Mouse (Mus musculus) hindbrain, embryonic 14.5 days (tissue): ENCODE results near the gene Ttc7b. TPM values are rescaled to one million over a fixed set of nuclear protein-coding genes. Genes with fewer than 3 reads are reported as not detected.

ENCODE experiments used
- ATAC-seq: fragments of 200-750 bp; cut with Nextera tagmentation; 2 replicates; pipeline ENCODE4 v1.8.0; 2017; ENCODE audit warnings: moderate number of reproducible peaks, mild to moderate bottlenecking, moderate TSS enrichment, moderate library complexity; ENCODE audit not compliant: low FRiP score
- DNase-seq: peaks from one replicate; pipeline ENCODE4 v3.0.0-alpha.2; 2015; ENCODE audit warnings: low spot score
- H3K27ac ChIP-seq: fragments of 300-500 bp; sonication (generic); 2 replicates; pipeline ENCODE4 v1.5.1; 2014; ENCODE audit warnings: mild to moderate bottlenecking, moderate library complexity
- H3K27me3 ChIP-seq: fragments of 300-500 bp; sonication (generic); 2 replicates; pipeline ENCODE4 v1.6.1; 2014; ENCODE audit warnings: mild to moderate bottlenecking, low read length, mixed read lengths; ENCODE audit not compliant: control insufficient read depth, insufficient read depth
- H3K36me3 ChIP-seq: fragments of 300-500 bp; sonication (generic); replicated peaks from 2 replicates; pipeline ENCODE4 v1.6.1; 2014; ENCODE audit not compliant: control insufficient read depth, insufficient read depth
- H3K4me1 ChIP-seq: fragments of 300-500 bp; sonication (generic); replicated peaks from 2 replicates; pipeline ENCODE4 v1.6.1; 2014; ENCODE audit warnings: antibody characterized with exemption, low read length, mixed read lengths; ENCODE audit not compliant: control insufficient read depth, insufficient read depth
- H3K4me2 ChIP-seq: fragments of 300-500 bp; sonication (generic); replicated peaks from 2 replicates; pipeline ENCODE4 v1.6.1; 2014; ENCODE audit warnings: mild to moderate bottlenecking, moderate library complexity
- H3K4me3 ChIP-seq: fragments of 300-500 bp; sonication (generic); replicated peaks from 2 replicates; pipeline ENCODE4 v1.5.1; 2014; ENCODE audit warnings: mild to moderate bottlenecking, low read length
- H3K9ac ChIP-seq: fragments of 300-500 bp; sonication (generic); 2 replicates; pipeline ENCODE4 v1.6.1; 2014
- H3K9me3 ChIP-seq: fragments of 300-500 bp; sonication (generic); 2 replicates; pipeline ENCODE4 v1.6.1; 2016; ENCODE audit warnings: low read length; ENCODE audit not compliant: control insufficient read depth
- WGBS: fragments of 180-500 bp; shearing (Covaris S2); extraction: QIAGEN DNeasy Blood & Tissue Kit; methylation state at CpG from one replicate; pipeline ENCODE4 v1.1.7; 2014; 5-methylcytosine and 5-hydroxymethylcytosine counted together
- polyA plus RNA-seq: library from polyadenylated mRNA; unstranded; fragments of >200 nt; fragmentation: Nextera tagmentation; extraction: Ambion mirVana; gene quantifications from 2 replicates; pipeline ENCODE4 v1.2.1, GENCODE M21; 2014

Ttc7b gene
- polyA plus RNA-seq, 1 experiment from 2014 or later: 12.4 TPM

- Histone ChIP-seq H3K9me3 (no peaks in the 10 kb centered on the region), H3K4me1 (no peaks in the 10 kb centered on the region), H3K4me3 (no peak overlapping the region), H3K27me3 (no peaks in the 10 kb centered on the region), H3K27ac (no peak overlapping the region), H3K9ac (no peak overlapping the region), H3K4me2 (no peak overlapping the region), H3K36me3 (peaks cover 7% of the 10 kb centered on the region; the same call in 1 of the 2 replicates)
- no peak for DNase-seq
- 78% methylated on average over 10 of the region's 10 CpGs for WGBS
- no peak for ATAC-seq
These were observed 64.2 kb downstream of the Ttc7b start for GRCm38 (mm10) chr12:100456257-100456975.

DNA sequence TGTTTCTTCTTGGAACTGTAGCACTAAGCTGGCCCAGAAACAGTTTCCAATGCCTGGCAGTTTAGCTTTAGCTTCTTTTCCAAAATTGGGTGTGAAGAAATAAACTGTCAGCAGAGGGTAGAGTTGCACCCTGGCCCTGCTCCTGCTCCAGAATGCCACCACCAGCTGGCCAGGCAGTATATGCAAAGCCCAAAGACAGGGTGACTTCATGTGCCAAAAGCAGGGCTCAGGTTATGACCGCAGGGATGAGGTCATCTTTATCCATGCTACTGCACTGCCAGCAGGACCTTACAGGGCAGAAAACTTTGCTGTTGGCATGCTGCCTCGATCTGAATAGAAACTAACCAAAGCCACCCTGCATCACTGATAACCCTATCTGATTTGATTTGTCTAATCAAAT is 65.2 kb downstream of the Ttc7b start:
- no peak for ATAC-seq
- H3K4me1 ChIP-seq: no peaks in the 10 kb centered on the region
- H3K9me3 ChIP-seq: no peaks in the 10 kb centered on the region
- WGBS: 98% methylated on average over 2 of the region's 2 CpGs
- H3K36me3 ChIP-seq: peaks cover 7% of the 10 kb centered on the region; the same call in 1 of the 2 replicates
- no peaks in the 10 kb centered on the region for H3K27me3 ChIP-seq
- H3K4me3 ChIP-seq: no peak overlapping the region
- no peak for DNase-seq
- H3K4me2 ChIP-seq: no peak overlapping the region
- H3K27ac ChIP-seq: no peak overlapping the region
- H3K9ac ChIP-seq: no peak overlapping the region

GRCm38 (mm10) chr12:100447701-100448277 is 72.8 kb downstream of the Ttc7b start:
- WGBS: 74% methylated on average over 12 of the region's 12 CpGs
- H3K36me3 ChIP-seq: peaks cover 8% of the 10 kb centered on the region; the same call in 1 of the 2 replicates

GRCm38 (mm10) chr12:100447161-100447560 is 73.5 kb downstream of the Ttc7b start:
- no peak overlapping the region for H3K4me3 ChIP-seq
- H3K4me1 ChIP-seq: no peaks in the 10 kb centered on the region
- ATAC-seq (no peak), DNase-seq (no peak)
- no peak overlapping the region for H3K4me2 ChIP-seq
- no peak overlapping the region for H3K9ac ChIP-seq
- H3K27me3 ChIP-seq: no peaks in the 10 kb centered on the region
- 78% methylated on average over 6 of the region's 6 CpGs for WGBS
- H3K9me3 ChIP-seq: no peaks in the 10 kb centered on the region
- H3K36me3 ChIP-seq: peaks cover 10% of the 10 kb centered on the region; the same call in 1 of the 2 replicates
- H3K27ac ChIP-seq: no peak overlapping the region; the same call in 1 of the 2 replicates

More at GRCm38 (mm10) chr12:100447701-100448277, 72.8 kb downstream of the Ttc7b start:
- Histone ChIP-seq H3K4me1 (no peaks in the 10 kb centered on the region), H3K27ac (no peak overlapping the region), H3K4me3 (no peak overlapping the region), H3K9me3 (no peaks in the 10 kb centered on the region), H3K4me2 (no peak overlapping the region), H3K9ac (no peak overlapping the region), H3K27me3 (no peaks in the 10 kb centered on the region)
- no peak for DNase-seq
- ATAC-seq: no peak

- Histone ChIP-seq H3K4me3 (no peak overlapping the region), H3K4me2 (no peak overlapping the region), H3K9me3 (no peaks in the 10 kb centered on the region), H3K9ac (no peak overlapping the region), H3K27ac (no peak overlapping the region), H3K36me3 (peaks cover 12% of the 10 kb centered on the region; the same call in 1 of the 2 replicates), H3K27me3 (no peaks in the 10 kb centered on the region), H3K4me1 (no peaks in the 10 kb centered on the region)
- WGBS: 94% methylated on average over 7 of the region's 7 CpGs
- ATAC-seq: no peak
- DNase-seq: no peak
These were observed 74.9 kb downstream of the Ttc7b start for GRCm38 (mm10) chr12:100445686-100446085.

- Histone ChIP-seq H3K9ac (no peak overlapping the region), H3K36me3 (peaks cover 12% of the 10 kb centered on the region; the same call in 1 of the 2 replicates), H3K27ac (no peak overlapping the region), H3K4me1 (no peaks in the 10 kb centered on the region), H3K4me2 (no peak overlapping the region), H3K4me3 (no peak overlapping the region), H3K27me3 (no peaks in the 10 kb centered on the region), H3K9me3 (no peaks in the 10 kb centered on the region)
- WGBS: 82% methylated on average over 6 of the region's 6 CpGs
- DNase-seq (no peak), ATAC-seq (no peak)
These were observed 75.4 kb downstream of the Ttc7b start for GRCm38 (mm10) chr12:100445271-100445670.

DNA sequence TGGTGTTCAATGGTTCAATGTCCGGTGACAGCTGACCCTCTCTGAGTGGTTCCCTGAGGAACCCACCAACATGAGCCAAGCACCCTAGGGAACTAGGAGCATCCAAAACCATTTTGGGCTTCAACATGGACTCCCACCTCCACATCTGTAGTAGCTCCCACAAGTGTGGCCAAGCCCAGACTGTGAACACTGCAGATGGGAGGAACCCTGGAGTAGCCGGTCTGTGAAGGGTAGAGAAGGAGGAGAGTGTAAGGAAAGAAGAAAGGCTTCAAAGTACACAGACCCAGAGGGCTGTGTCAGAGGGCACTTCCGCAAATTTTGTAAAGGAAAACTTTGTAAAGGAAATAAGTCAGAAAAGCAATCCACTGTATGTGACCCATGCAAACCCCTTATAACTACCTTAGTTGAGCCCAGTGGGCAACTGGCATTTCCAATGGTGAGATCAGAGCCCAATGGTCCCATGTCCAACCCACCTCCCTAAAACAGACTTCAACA is 75.9 kb downstream of the Ttc7b start:
- H3K9me3 ChIP-seq: no peaks in the 10 kb centered on the region

DNA sequence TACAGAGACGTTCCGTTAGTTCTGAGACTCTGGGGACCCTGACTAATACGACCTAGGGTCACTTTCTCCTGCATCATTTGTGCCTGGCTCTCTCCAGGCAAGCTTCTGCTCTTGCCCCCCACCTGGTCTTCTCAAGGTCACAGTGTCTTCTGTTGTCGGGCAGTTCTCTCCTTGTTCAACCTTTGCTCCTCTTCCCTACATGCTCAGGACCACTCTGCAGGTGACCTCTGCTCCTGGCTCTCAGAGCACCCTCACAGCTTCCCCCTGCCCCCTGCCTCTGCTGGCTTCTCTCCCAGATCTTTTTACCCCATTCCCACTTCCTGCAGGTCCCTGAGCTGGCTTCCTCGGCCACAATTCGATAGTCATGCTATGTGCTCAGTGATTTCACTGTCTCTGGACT is 77.2 kb downstream of the Ttc7b start:
- H3K4me3 ChIP-seq: no peak overlapping the region
- WGBS: 76% methylated on average over 6 of the region's 6 CpGs
- no peak overlapping the region for H3K4me2 ChIP-seq
- H3K4me1 ChIP-seq: no peaks in the 10 kb centered on the region
- H3K9ac ChIP-seq: no peak overlapping the region
- ATAC-seq (no peak), DNase-seq (no peak)
- no peaks in the 10 kb centered on the region for H3K9me3 ChIP-seq
- H3K36me3 ChIP-seq: peaks cover 12% of the 10 kb centered on the region; the same call in 1 of the 2 replicates
- H3K27ac ChIP-seq: no peak overlapping the region
- no peaks in the 10 kb centered on the region for H3K27me3 ChIP-seq

More for the DNA sequence above, 75.9 kb downstream of the Ttc7b start:
- ATAC-seq: no peak
- DNase-seq: no peak
- H3K4me1 ChIP-seq: no peaks in the 10 kb centered on the region
- no peak overlapping the region for H3K9ac ChIP-seq
- no peak overlapping the region for H3K27ac ChIP-seq
- no peaks in the 10 kb centered on the region for H3K27me3 ChIP-seq
- 93% methylated on average over 3 of the region's 3 CpGs for WGBS
- H3K4me2 ChIP-seq: no peak overlapping the region
- H3K36me3 ChIP-seq: peaks cover 12% of the 10 kb centered on the region; the same call in 1 of the 2 replicates
- H3K4me3 ChIP-seq: no peak overlapping the region

- WGBS: 92% methylated on average over 4 of the region's 4 CpGs
- Histone ChIP-seq H3K27ac (no peak overlapping the region), H3K36me3 (peaks cover 12% of the 10 kb centered on the region; the same call in 1 of the 2 replicates), H3K9ac (no peak overlapping the region), H3K4me3 (no peak overlapping the region), H3K4me1 (no peaks in the 10 kb centered on the region), H3K27me3 (no peaks in the 10 kb centered on the region), H3K9me3 (no peaks in the 10 kb centered on the region), H3K4me2 (no peak overlapping the region)
- ATAC-seq (no peak), DNase-seq (no peak)
These were observed 79.0 kb downstream of the Ttc7b start for GRCm38 (mm10) chr12:100441609-100442008.
